Mouse (Mus musculus) liver, embryonic 14.5 days (tissue): ENCODE data around the gene Wipf1.

Experiments used
- CTCF ChIP-seq: IDR thresholded peaks from 2 replicates; pipeline ENCODE4 v1.5.1; 2016; ENCODE audit warnings: antibody characterized with exemption, low read depth, control low read depth
- EP300 ChIP-seq: IDR thresholded peaks from 2 replicates; pipeline ENCODE4 v1.6.1; 2016; ENCODE audit warnings: antibody characterized with exemption, low read depth

DNA sequence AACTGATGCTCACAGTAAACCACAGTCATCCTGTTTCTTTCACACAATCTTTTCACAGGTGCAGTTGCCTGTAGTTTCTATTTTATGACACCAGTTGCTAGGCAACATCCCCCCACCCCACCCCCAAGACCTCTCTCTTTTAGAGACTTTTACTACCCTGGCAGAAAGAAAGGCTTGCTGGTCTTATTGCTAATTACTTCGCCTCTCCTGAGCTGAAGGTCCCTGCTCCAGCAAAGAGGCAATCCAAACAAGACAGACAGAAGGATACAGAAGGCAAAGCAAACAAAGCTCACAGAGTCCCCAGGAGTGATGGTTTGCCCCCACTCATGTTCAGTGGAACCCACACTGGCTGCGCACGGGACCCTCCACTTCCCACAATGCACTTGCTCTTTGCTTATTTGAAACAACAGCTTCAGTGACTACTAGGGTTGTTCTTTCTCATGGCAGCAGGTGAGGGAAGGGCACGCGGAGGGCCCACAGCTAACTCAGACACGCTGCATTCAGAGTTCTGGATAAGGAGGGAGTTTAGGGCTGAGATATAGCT lies 79.3 kb downstream of the Wipf1 start:
- TF ChIP-seq CTCF (no peak), EP300 (no peak)
